Mouse (Mus musculus): ENCODE measurements around the gene Slit3.

The Slit3 gene

DNA sequence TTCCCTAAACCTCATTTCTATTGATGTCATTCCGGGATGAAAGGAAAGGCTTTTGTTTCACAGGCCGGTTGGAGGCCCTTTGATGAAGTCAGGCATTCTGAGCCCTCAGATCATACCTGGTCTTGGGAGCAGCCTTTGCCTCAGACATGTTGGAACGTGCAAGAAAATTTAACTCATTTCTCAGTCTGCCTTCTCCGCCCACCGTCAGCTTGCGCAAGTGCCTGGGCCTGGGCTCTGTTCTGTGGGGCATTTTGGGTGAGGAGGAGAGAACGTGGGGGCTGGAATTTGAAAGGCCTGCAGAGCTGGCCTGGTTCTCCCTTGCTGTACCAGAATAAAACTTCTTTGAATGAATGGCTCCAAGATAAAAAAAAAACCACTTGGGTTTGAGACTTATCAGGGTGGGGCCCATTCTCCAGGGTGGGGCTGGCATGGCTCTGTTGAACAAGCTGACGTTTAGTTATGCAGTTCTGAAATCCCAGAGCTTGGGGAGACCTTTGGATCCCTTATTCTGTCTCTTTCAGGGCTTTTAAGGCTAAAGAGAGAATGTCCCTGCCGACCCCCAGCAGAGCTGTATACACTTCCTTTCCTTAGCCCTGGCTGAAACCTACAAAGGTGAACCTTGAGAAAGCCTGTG is 294.9 kb downstream of the Slit3 start:
- DNase-seq: no peak

- no peak for DNase-seq
Measured at GRCm38 (mm10) chr11:35416402-35417093, 295.5 kb downstream of the Slit3 start.

- DNase-seq: no peak
Measured at GRCm38 (mm10) chr11:35417911-35418552, 297.0 kb downstream of the Slit3 start.

DNA sequence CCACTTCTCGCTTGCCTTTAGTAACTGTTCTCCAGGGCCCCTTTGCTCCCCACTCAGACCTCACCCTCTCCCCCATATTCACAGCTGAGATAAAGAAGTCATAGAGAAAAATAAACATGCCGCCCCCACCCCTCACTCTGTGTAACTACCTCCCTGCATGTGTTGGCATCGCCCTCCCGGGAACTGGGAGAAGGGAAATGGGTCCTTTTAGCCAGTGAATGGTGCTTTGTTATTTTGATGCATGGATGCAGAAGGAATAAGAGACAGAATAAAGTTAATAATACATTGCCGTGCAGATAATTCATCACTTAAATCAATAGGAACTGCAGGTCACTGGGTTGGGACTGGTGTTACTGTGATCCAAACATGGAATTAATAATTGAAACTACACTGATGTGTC is 298.0 kb downstream of the Slit3 start:
- DNase-seq: no peak

DNA sequence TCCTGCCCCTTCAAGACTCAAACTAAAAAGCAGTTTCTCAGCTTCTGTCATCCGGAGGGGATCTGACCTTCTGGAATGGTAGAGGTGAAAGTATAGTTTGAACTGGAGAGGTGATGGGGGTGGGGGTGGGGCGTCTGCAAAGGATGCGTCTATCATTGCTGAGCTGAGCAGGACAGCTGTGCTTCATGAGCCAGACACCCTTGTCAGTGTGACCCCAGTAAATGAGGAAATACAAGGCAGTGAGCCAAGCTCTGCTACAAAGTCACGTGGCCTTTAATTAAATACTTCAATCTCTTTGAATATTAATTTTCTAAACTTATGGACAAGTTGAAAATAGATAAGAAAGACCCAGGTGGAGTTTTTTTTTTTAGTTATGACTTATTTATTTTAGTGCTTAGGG is 300.7 kb downstream of the Slit3 start:
- DNase-seq: no peak

DNA sequence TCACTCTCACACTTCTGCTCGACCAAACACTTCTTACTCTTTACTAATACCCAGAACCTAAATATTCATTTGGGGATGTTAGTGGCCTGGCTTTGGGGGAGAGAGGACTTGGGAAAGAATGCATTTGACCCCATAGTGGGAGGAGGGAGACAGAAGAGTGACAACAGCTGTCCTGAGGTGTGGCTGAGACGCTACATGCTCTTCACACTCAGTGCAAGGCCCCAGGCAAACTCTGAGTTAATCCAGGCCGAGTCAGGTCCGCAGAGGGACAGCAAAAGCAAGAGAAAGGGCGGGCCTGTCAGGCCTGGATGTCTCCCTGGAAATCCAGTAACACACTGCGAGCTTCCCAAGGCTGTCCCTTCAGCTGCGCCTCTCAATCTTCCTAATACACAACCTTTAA is 307.0 kb downstream of the Slit3 start:
- DNase-seq: no peak

DNA sequence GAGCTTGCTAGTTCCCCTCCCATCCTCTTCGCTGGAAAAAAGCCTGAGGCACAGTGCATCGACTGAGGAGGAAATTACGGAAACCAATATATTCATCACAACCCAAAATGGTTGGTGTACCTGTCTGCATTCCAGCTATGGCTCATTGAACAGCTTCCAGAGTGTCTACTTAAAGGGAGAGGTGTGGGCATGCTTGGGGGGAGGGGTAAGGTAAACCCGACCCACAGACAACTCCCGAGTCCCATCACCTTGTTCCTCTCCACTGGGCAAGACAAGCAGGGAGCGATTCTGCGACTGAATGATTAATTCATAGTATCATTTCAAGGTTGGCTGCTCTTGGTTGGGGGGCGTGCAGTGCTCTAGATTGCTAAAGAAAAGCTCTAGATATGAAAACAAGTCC is 310.1 kb downstream of the Slit3 start:
- no peak for DNase-seq

GRCm38 (mm10) chr11:35437510-35437909 is 316.5 kb downstream of the Slit3 start:
- DNase-seq: no peak

GRCm38 (mm10) chr11:35440186-35440585 is 319.2 kb downstream of the Slit3 start:
- no peak for DNase-seq

GRCm38 (mm10) chr11:35444489-35445100 is 323.6 kb downstream of the Slit3 start:
- no peak for DNase-seq

- DNase-seq: no peak
Measured at GRCm38 (mm10) chr11:35447951-35448350, 326.9 kb downstream of the Slit3 start.

- DNase-seq: no peak
Measured at GRCm38 (mm10) chr11:35449199-35449598, 328.2 kb downstream of the Slit3 start.

- peak; percentile 70 for DNase-seq
Measured at GRCm38 (mm10) chr11:35451636-35452035, 330.6 kb downstream of the Slit3 start.

- DNase-seq: peak; percentile 44
Measured at GRCm38 (mm10) chr11:35452413-35452812, 331.4 kb downstream of the Slit3 start.

DNA sequence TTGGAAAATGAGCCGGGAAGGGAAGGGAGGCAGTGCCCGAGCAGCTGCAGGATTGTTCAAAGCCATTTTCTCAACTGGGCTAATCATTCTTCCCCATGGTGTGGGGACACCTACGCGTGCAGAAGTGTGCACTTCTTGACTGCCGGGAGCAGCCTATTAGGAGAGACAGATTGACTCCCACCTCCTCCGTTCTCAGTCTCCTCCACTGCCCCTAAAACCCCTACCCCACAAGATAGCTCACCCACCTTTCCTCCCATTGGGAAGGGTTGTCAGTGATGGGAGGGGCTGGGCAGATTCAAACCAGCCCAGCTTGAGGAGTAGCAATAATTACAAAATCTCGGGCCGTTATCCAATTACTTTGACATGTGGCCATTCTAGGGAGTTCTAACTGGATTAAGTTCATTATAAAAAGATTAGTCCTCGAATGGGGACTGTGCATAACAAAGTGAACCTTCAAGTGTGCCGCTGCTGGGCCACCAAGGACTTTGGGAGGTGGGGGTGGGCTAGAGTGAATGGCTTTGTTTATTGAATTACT is 333.2 kb downstream of the Slit3 start:
- DNase-seq: no peak

GRCm38 (mm10) chr11:35454781-35455180 is 333.8 kb downstream of the Slit3 start:
- no peak for DNase-seq

DNA sequence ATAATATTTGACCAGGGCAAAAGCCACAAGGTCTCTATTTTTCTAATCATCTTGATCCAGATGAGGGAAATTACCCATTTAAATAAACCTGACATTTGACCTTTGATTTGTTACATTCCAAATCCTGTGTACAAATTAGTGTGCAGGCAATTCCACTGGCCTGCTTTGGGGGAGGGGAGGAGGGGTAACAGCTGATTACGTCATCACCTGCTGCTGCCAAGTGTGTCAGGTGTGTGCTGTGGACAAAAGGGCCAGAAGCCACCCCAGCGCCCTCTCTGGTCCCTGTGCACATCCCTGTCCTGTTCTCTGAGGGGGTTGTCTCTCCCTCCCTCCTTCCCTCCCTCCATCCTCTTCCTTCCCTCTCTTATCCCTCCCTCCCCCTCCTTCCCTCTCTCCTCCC is 337.0 kb downstream of the Slit3 start:
- no peak for DNase-seq

DNA sequence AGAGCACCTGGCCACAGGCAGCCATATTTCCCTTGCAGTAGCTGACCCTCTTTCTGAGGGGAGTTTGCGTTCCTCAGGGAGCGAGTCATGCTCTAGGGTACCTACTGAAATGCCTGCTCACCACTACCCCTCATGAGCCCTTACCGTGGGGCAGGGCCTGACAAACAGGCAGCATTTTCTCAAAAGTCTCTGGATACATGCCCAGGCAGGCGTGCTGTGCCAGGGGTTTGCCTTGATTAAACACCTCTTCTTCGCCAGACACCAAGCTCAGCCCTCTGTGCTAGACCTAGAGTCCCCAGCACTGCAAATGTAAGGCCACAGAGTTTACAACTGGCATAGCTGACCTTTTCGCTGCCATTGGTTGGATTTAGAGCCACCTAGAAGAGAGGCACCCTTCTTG is 345.7 kb downstream of the Slit3 start:
- DNase-seq: no peak

DNA sequence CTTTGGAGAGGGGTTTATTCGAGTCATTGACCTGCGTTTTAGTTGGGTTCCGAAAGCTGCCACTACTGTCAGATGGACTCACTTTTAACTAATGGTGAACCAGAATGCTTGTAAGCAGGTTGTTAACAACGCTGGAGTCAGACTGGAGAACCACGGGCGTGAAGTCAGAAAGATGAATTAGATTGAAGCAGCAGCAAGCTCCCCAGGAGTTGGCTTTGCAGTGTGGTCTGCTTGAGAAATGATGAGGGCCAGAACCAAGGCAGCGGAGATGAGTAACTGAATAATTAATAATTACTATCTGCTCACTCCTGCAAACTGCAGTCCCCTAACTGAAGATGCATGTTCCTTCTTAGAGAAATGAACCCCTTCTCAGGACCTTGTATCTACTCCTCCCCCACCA is 347.8 kb downstream of the Slit3 start:
- no peak for DNase-seq

DNA sequence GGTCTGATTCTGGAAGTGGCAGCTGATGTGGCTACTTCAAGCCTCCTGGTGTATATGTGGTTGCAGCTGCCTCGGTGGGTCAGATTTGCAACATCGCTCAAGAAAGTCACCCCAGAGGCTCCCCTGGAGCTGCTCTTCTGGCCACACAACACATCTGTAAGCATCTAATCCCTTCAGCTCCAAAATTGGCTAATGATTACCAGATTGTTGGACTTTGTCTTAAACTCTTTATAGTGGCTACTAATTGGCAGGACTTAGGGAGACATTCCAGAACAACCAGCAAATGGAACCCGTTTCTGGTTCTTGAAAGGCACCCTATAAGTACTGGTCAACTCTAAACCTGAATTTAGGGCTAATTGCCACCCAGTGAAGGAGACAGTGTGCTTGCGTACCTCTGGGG is 348.9 kb downstream of the Slit3 start:
- no peak for DNase-seq

DNA sequence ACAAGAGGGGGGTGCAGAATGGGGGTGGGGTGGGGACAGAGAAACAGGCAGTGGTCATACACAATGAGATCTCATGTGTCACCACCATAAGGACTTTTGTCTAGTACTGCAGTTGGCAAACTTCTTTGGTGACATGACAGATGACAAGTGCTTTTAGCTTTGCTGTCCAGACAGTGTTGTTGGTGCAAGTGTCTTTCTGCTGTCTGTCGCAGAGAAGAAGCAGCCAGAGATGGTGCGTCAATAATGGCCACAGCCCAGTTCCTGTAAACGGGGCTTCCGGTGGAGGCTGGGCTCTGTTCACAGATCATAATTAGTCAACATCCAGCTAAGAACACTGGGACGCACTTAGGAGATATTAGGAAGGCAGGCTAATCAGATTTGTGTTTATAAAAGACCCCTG is 349.8 kb downstream of the Slit3 start:
- no peak for DNase-seq

GRCm38 (mm10) chr11:35472842-35473616 is 352.0 kb downstream of the Slit3 start:
- no peak for DNase-seq

DNA sequence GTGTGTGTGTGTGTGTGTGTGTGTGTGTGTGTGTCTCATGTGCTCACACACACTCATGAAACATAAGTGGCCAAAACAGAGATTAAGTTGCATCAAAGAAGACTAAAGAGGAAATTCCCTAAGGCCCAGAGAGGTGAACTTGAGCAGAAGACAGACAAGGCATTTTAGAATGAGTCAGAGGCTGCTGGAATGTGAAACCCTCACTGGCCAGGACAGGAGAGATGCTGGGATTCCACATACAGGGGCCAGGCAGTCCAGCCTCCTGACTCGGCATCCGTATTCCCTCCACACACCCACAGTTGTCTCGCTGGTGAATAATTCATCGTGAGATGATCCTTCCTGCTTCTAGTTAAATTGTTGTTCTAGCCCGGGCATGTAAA is 352.6 kb downstream of the Slit3 start:
- no peak for DNase-seq

Measured in layer of hippocampus, adult 9-11 months (tissue).